ENCODE assay signal across 26 mouse cellular contexts in genomic region chr7:96600381-96600941, GRCm38 (mm10).
DNase-seq lines count a peak whose midpoint lies in the region; ATAC-seq lines count a peak whose summit lies in the region.
"Had no signal": no experiment of that assay in that cellular context is flagged by ENCODE, and none has a peak within 500 bp of the region (broad histone marks: within the 10 kb centered on the region; RNA-seq: fewer than 3 reads in every experiment).

No protein-coding gene starts in this region.

- H3K27ac ChIP-seq in lung, embryonic 16.5 days (ENCODE audit: low read length), result no peak overlapping the region
- H3K27ac ChIP-seq in embryonic facial prominence, embryonic 12.5 days, result peak overlapping the region; percentile 65; the same call in 1 of the 2 replicates
- H3K27ac ChIP-seq: embryonic facial prominence, embryonic 15.5 days; forebrain, embryonic 15.5 days; heart, embryonic 10.5 days; heart, embryonic 15.5 days; hindbrain, embryonic 15.5 days had no signal

- 22% methylated on average over 5 of the region's 5 CpGs for WGBS in lung, embryonic 16.5 days
- WGBS in embryonic facial prominence, embryonic 12.5 days, result 17% methylated on average over 5 of the region's 5 CpGs

- peak; percentile 63; the same call in 1 of the 2 replicates for ATAC-seq in lung, embryonic 16.5 days (ENCODE audit: low read depth)
- ATAC-seq in embryonic facial prominence, embryonic 12.5 days (ENCODE audit: insufficient number of reproducible peaks, insufficient read depth, low FRiP score, low TSS enrichment), result no peak
- ATAC-seq: activated CD4-positive, CD25-positive, alpha-beta regulatory T cell, adult 4 months; CD4-positive, CD25-positive, alpha-beta regulatory T cell, adult 4 months; forebrain, embryonic 15.5 days; intestine, embryonic 16.5 days; Patski had no signal

- DNase-seq in embryo, embryonic 11 days, result peak; percentile 25
- no peak for DNase-seq in embryo, embryonic 10 days (ENCODE audit: low spot score)
- no peak for DNase-seq in lung, postnatal 4 days
- DNase-seq in cerebellum, adult 9-11 months, result no peak
- no peak for DNase-seq in urinary bladder, postnatal 36 days (ENCODE audit: low spot score in 2 of 2)
- DNase-seq: adrenal gland, postnatal 14 days; B cell, adult 2 months; cerebellum, adult 18-20 months; cerebellum, postnatal 10 days; gastrocnemius, postnatal 36 days; heart, adult 11 months; heart, postnatal 14 days had no signal

- no peaks in the 10 kb centered on the region for H3K36me3 ChIP-seq in lung, embryonic 16.5 days (ENCODE audit: control insufficient read depth, insufficient read depth, low read length)
- no peaks in the 10 kb centered on the region for H3K36me3 ChIP-seq in embryonic facial prominence, embryonic 12.5 days
- H3K36me3 ChIP-seq: embryonic facial prominence, embryonic 15.5 days; forebrain, embryonic 10.5 days; forebrain, embryonic 15.5 days; G1E; heart, embryonic 10.5 days; heart, embryonic 15.5 days; hindbrain, embryonic 15.5 days had no signal

- H3K9ac ChIP-seq in lung, embryonic 16.5 days (ENCODE audit: low read length), result no peak overlapping the region
- no peak overlapping the region for H3K9ac ChIP-seq in embryonic facial prominence, embryonic 12.5 days
- H3K9ac ChIP-seq: embryonic facial prominence, embryonic 15.5 days; forebrain, embryonic 15.5 days; heart, embryonic 15.5 days; hindbrain, embryonic 15.5 days had no signal

- H3K4me1 ChIP-seq in lung, embryonic 16.5 days (replicated peaks; ENCODE audit: control insufficient read depth, insufficient read depth, low read length), result no peaks in the 10 kb centered on the region; the same call in 1 of the 2 replicates
- H3K4me1 ChIP-seq in embryonic facial prominence, embryonic 12.5 days, result peaks cover 28% of the 10 kb centered on the region
- H3K4me1 ChIP-seq: heart, embryonic 15.5 days had no signal

- no peaks in the 10 kb centered on the region for H3K9me3 ChIP-seq in lung, embryonic 16.5 days (ENCODE audit: control insufficient read depth, low read length)
- H3K9me3 ChIP-seq in embryonic facial prominence, embryonic 12.5 days, result no peaks in the 10 kb centered on the region
- H3K9me3 ChIP-seq: embryonic facial prominence, embryonic 15.5 days; forebrain, embryonic 10.5 days; forebrain, embryonic 15.5 days; heart, embryonic 10.5 days; heart, embryonic 15.5 days; hindbrain, embryonic 15.5 days had no signal

- H3K4me3 ChIP-seq in lung, embryonic 16.5 days (ENCODE audit: low read length), result no peak overlapping the region
- H3K4me3 ChIP-seq in embryonic facial prominence, embryonic 12.5 days, result no peak overlapping the region
- H3K4me3 ChIP-seq: embryonic facial prominence, embryonic 15.5 days; erythroblast, embryonic 14.5 days; forebrain, embryonic 10.5 days; forebrain, embryonic 15.5 days; heart, embryonic 10.5 days; heart, embryonic 15.5 days; hindbrain, embryonic 15.5 days had no signal

- H3K27me3 ChIP-seq in lung, embryonic 16.5 days (ENCODE audit: control insufficient read depth, insufficient read depth, low read depth, low read length), result no peaks in the 10 kb centered on the region
- H3K27me3 ChIP-seq in embryonic facial prominence, embryonic 12.5 days, result no peaks in the 10 kb centered on the region
- H3K27me3 ChIP-seq: embryonic facial prominence, embryonic 15.5 days; forebrain, embryonic 15.5 days; heart, embryonic 15.5 days; hindbrain, embryonic 15.5 days; Patski had no signal

- no peak overlapping the region for H3K4me2 ChIP-seq in lung, embryonic 16.5 days (ENCODE audit: low read depth, low read length)
- H3K4me2 ChIP-seq in embryonic facial prominence, embryonic 12.5 days (replicated peaks), result no peak overlapping the region
- H3K4me2 ChIP-seq: embryonic facial prominence, embryonic 15.5 days; forebrain, embryonic 15.5 days; heart, embryonic 15.5 days; hindbrain, embryonic 15.5 days had no signal
